ENCODE assay signal across 10 mouse cellular contexts in genomic region chr3:31061786-31062120, GRCm38 (mm10). TPM values are rescaled to one million over a fixed set of nuclear protein-coding genes. Genes with fewer than 3 reads are reported as not detected.
DNase-seq lines count a peak whose midpoint lies in the region; ATAC-seq and TF ChIP-seq lines count a peak whose summit lies in the region.
"Had no signal": no experiment of that assay in that cellular context is flagged by ENCODE, and none has a peak within 500 bp of the region (broad histone marks: within the 10 kb centered on the region; RNA-seq: fewer than 3 reads in every experiment).

No protein-coding gene starts in this region.

- DNase-seq in heart, postnatal 0 days (ENCODE audit: low spot score): no peak
- DNase-seq in heart, postnatal 36 days: no peak
- DNase-seq in A20 (ENCODE audit: low read depth, low spot score): peak; percentile 88
- peak; percentile 15 for DNase-seq in lung, postnatal 14 days
- no peak for DNase-seq in cerebellum, adult 11-12 months
- DNase-seq in limb, embryonic 10.5 days (ENCODE audit: low spot score): no peak
- DNase-seq in gastrocnemius, postnatal 4 days (ENCODE audit: low spot score in 2 of 2): no peak

- H3K9me3 ChIP-seq in heart, postnatal 0 days (replicated peaks; ENCODE audit: control insufficient read depth, low read length): no peaks in the 10 kb centered on the region
- H3K9me3 ChIP-seq in limb, embryonic 10.5 days (replicated peaks): no peaks in the 10 kb centered on the region
- H3K9me3 ChIP-seq: G1E; stomach, embryonic 15.5 days had no signal

- 59% methylated on average over 4 of the region's 4 CpGs for WGBS in heart, postnatal 0 days
- WGBS in limb, embryonic 10.5 days: 82% methylated on average over 4 of the region's 4 CpGs

- no peaks in the 10 kb centered on the region for H3K4me1 ChIP-seq in heart, postnatal 0 days (ENCODE audit: control insufficient read depth, insufficient read depth)
- peaks cover 5% of the 10 kb centered on the region; the same call in 1 of the 2 replicates for H3K4me1 ChIP-seq in limb, embryonic 10.5 days
- H3K4me1 ChIP-seq: stomach, embryonic 15.5 days had no signal

- intact Hi-C loops in heart, postnatal 36 days (cut with DNase I): no loop called here

- no peak for TF ChIP-seq CTCF in heart, postnatal 0 days (IDR thresholded peaks at IDR 0.05; ENCODE audit: low read depth)

- no peak overlapping the region for H3K27ac ChIP-seq in heart, postnatal 0 days (ENCODE audit: low read depth)
- no peak overlapping the region for H3K27ac ChIP-seq in limb, embryonic 10.5 days
- H3K27ac ChIP-seq: stomach, embryonic 15.5 days had no signal

- no peaks in the 10 kb centered on the region for H3K27me3 ChIP-seq in heart, postnatal 0 days (ENCODE audit: control insufficient read depth, insufficient read depth, low read length)
- H3K27me3 ChIP-seq in limb, embryonic 10.5 days (ENCODE audit: low read depth, poor library complexity, severe bottlenecking): no peaks in the 10 kb centered on the region
- H3K27me3 ChIP-seq: stomach, embryonic 15.5 days had no signal

- H3K36me3 ChIP-seq in heart, postnatal 0 days (replicated peaks; ENCODE audit: control insufficient read depth, insufficient read depth, low read length): no peaks in the 10 kb centered on the region
- H3K36me3 ChIP-seq in limb, embryonic 10.5 days: no peaks in the 10 kb centered on the region
- H3K36me3 ChIP-seq: G1E; stomach, embryonic 15.5 days had no signal

- H3K9ac ChIP-seq in heart, postnatal 0 days (replicated peaks; ENCODE audit: low read depth, low read length): no peak overlapping the region
- H3K9ac ChIP-seq: stomach, embryonic 15.5 days had no signal

- peak overlapping the region; percentile 36; the same call in 1 of the 2 replicates for H3K4me2 ChIP-seq in heart, postnatal 0 days (ENCODE audit: low read depth, low read length)

- no peak for ATAC-seq in heart, postnatal 0 days (ENCODE audit: insufficient read depth, low read depth)
- peak; percentile 34 for ATAC-seq in common myeloid progenitor, adult 5-6 weeks (replicated peaks; ENCODE audit: low read depth, poor library complexity, severe bottlenecking)

- peak overlapping the region; percentile 9; the same call in 1 of the 2 replicates for H3K4me3 ChIP-seq in heart, postnatal 0 days (ENCODE audit: low read depth, low read length)
- no peak overlapping the region for H3K4me3 ChIP-seq in limb, embryonic 10.5 days
- H3K4me3 ChIP-seq: stomach, embryonic 15.5 days had no signal

- no peak for TF ChIP-seq EP300 in heart, postnatal 0 days (IDR thresholded peaks at IDR 0.05; ENCODE audit: low read depth)

RNA-seq across cellular contexts. Expression of gene Skil, which starts 33.1 kb away (rescaled TPM):
- 13.1 and 17.9 TPM in 2 replicates for total RNA-seq in heart, postnatal 0 days (2014; rRNA removed; ENCODE audit: low replicate concordance)
- 10.7 and 10.9 TPM in 2 replicates for polyA plus RNA-seq in heart, postnatal 0 days (2015; fragmentation: Nextera tagmentation; extraction: Ambion mirVana)
- total RNA-seq in heart, postnatal 36 days (2021): 10 to 100 TPM; 15.0 to 17.0 TPM
- total RNA-seq in common myeloid progenitor, adult 5-6 weeks (2017): 22.9 and 32.8 TPM in 2 replicates
- polyA plus RNA-seq in limb, embryonic 10.5 days (2016; fragmentation: Nextera tagmentation; extraction: Ambion mirVana): 22.3 and 28.9 TPM in 2 replicates
- 10 to 100 TPM; 20.3 to 26.3 TPM for total RNA-seq in gastrocnemius, postnatal 4 days (2021)

Comparison
In these comparisons a context has a peak if more than half of its experiments do, and no peak if none do; other contexts are left out.
1. DNase-seq: peak in A20 (single experiment) and lung, postnatal 14 days (single experiment); none in heart, postnatal 0 days (single experiment), heart, postnatal 36 days (0 of 2), cerebellum, adult 11-12 months (single experiment), limb, embryonic 10.5 days (single experiment) and gastrocnemius, postnatal 4 days (0 of 2).